Mouse (Mus musculus) ES-E14 (cell line): ENCODE data around the gene Slc5a2. TPM values are rescaled to one million over a fixed set of nuclear protein-coding genes. Genes with fewer than 3 reads are reported as not detected.
A peak's percentile ranks its signal among the peaks of the same experiment; 100 is the strongest.

Experiments used
- DNase-seq: peaks from one replicate; pipeline ENCODE4 v3.0.0-alpha.2; 2013; ENCODE audit warnings: low read depth, low spot score
- H3K27ac ChIP-seq: 2 replicates; pipeline ENCODE4 v1.5.1; 2012; ENCODE audit warnings: low read depth, mild to moderate bottlenecking, low read length, moderate library complexity, mixed read lengths; ENCODE audit not compliant: poor library complexity, insufficient read depth, severe bottlenecking
- H3K36me3 ChIP-seq: 2 replicates; pipeline ENCODE4 v1.6.1; 2012; ENCODE audit warnings: mild to moderate bottlenecking, low read length, moderate library complexity, mixed read lengths; ENCODE audit not compliant: control insufficient read depth, poor library complexity, insufficient read depth, severe bottlenecking
- H3K4me1 ChIP-seq, 2 experiments: fragments of 150-350 bp in 1 of 2; sonication (generic) in 1 of 2; 2 replicates each; pipeline ENCODE4 v1.6.1; 2012; ENCODE audit warnings: low read length in 2 of 2, mild to moderate bottlenecking in 1 of 2, mixed read lengths in 1 of 2; ENCODE audit not compliant: control insufficient read depth in 2 of 2, insufficient read depth in 2 of 2, poor library complexity in 1 of 2
- H3K4me3 ChIP-seq, 2 experiments: fragments of 150-350 bp in 1 of 2; sonication (generic) in 1 of 2; 2 replicates each; pipeline ENCODE4 v1.5.1; 2012; ENCODE audit warnings: low read length in 2 of 2, low read depth in 1 of 2, mild to moderate bottlenecking in 1 of 2, mixed read lengths in 1 of 2; ENCODE audit not compliant: insufficient read depth in 1 of 2, poor library complexity in 1 of 2, severe bottlenecking in 1 of 2
- H3K9ac ChIP-seq: 2 replicates; pipeline ENCODE4 v1.6.1; 2012; ENCODE audit warnings: low read depth, mild to moderate bottlenecking, low read length, mixed read lengths; ENCODE audit not compliant: poor library complexity, insufficient read depth, severe bottlenecking
- H3K9me3 ChIP-seq: fragments of 150-350 bp; sonication (generic); 2 replicates; pipeline ENCODE4 v1.6.1; 2012; ENCODE audit warnings: low read depth, mild to moderate bottlenecking, low read length; ENCODE audit not compliant: control insufficient read depth, insufficient read depth
- CHD2 ChIP-seq: IDR thresholded peaks from 2 replicates; pipeline ENCODE4 v1.6.1; 2014; ENCODE audit warnings: mild to moderate bottlenecking, low read depth, low read length, inconsistent platforms
- HCFC1 ChIP-seq: IDR thresholded peaks from 2 replicates; pipeline ENCODE4 v1.6.1; 2012; ENCODE audit warnings: low read length, inconsistent platforms, borderline replicate concordance; ENCODE audit not compliant: insufficient read depth
- MAFK ChIP-seq: IDR thresholded peaks from 2 replicates; pipeline ENCODE4 v1.6.1; 2014; ENCODE audit warnings: mild to moderate bottlenecking, low read depth, low read length, inconsistent platforms; ENCODE audit not compliant: insufficient read depth
- ZC3H11A ChIP-seq: IDR thresholded peaks from 2 replicates; pipeline ENCODE4 v1.6.1; 2012; ENCODE audit warnings: low read depth, mild to moderate bottlenecking, inconsistent platforms, low read length, borderline replicate concordance
- ZNF384 ChIP-seq: IDR thresholded peaks from 2 replicates; pipeline ENCODE4 v1.6.1; 2012; ENCODE audit warnings: low read depth, low read length, inconsistent platforms
- in situ Hi-C, 2 experiments: fragments of 600-800 bp; cut with MboI; formaldehyde crosslinking; loops; one replicate each; pipeline ENCODE4 v1.15.1; 2025; ENCODE audit warnings: low sequenced_read_pairs in 2 of 2, inconsistent platforms in 1 of 2; ENCODE audit not compliant: unreplicated experiment in 2 of 2
- total RNA-seq: library from RNA; depleted of rRNA; stranded (reverse); fragments of 300-350 nt; gene quantifications from 2 replicates; pipeline ENCODE4 v1.2.3, GENCODE M21; 2012

Gene Slc5a2
- total RNA-seq, 1 experiment, result 0.49 TPM

GRCm38 (mm10) chr7:128234796-128235195 lies 30.7 kb upstream of the Slc5a2 start:
- Histone ChIP-seq H3K9me3 (no peaks in the 10 kb centered on the region), H3K36me3 (peaks cover under 1% of the 10 kb centered on the region; the same call in 1 of the 2 replicates), H3K9ac (no peak overlapping the region), H3K4me1 (peaks cover 0 to 2% of the 10 kb centered on the region in 2 experiments; a peak in 1 of 4 replicates), H3K4me3 (no peak overlapping the region), H3K27ac (no peak overlapping the region)
- in situ Hi-C loops, result no loop called here
- DNase-seq, result no peak
- no peak for TF ChIP-seq MAFK
- TF ChIP-seq ZC3H11A, result no peak
- no peak for TF ChIP-seq ZNF384
- TF ChIP-seq HCFC1, result no peak

- H3K27ac ChIP-seq, result no peak overlapping the region
- DNase-seq, result no peak
- no peak overlapping the region for H3K9ac ChIP-seq
- TF ChIP-seq ZNF384 (no peak), MAFK (no peak), HCFC1 (no peak), ZC3H11A (no peak), CHD2 (no peak)
- no peak overlapping the region for H3K4me3 ChIP-seq
- in situ Hi-C loops, result no loop called here
- H3K9me3 ChIP-seq, result no peaks in the 10 kb centered on the region
- peaks cover 0 to 2% of the 10 kb centered on the region in 2 experiments; a peak in 1 of 4 replicates for H3K4me1 ChIP-seq
- H3K36me3 ChIP-seq, result peaks cover 5% of the 10 kb centered on the region; the same call in 1 of the 2 replicates
These were observed 30.0 kb upstream of the Slc5a2 start for GRCm38 (mm10) chr7:128235481-128235880.

GRCm38 (mm10) chr7:128236426-128236825 lies 29.0 kb upstream of the Slc5a2 start:
- Histone ChIP-seq H3K36me3 (peaks cover 8% of the 10 kb centered on the region; the same call in 1 of the 2 replicates), H3K27ac (no peak overlapping the region)
- in situ Hi-C loops, result no loop called here

GRCm38 (mm10) chr7:128236856-128237592 lies 28.4 kb upstream of the Slc5a2 start, which contains the start of gene Armc5:
Armc5 (plus strand) TSS chr7:128237342.
- Histone ChIP-seq H3K27ac (peak within 1 kb of the TSS; percentile 97), H3K4me3 (peak within 1 kb of the TSS; percentile 88 to 89), H3K4me1 (peaks cover 0 to 2% of the 10 kb centered on the region in 2 experiments; a peak in 1 of 4 replicates), H3K9ac (peak within 1 kb of the TSS; percentile 97), H3K36me3 (peaks cover 8% of the 10 kb centered on the region; the same call in 1 of the 2 replicates), H3K9me3 (no peaks in the 10 kb centered on the region)
- in situ Hi-C loops, result no loop called here
- peak; percentile 84 for TF ChIP-seq MAFK
- no peak; the same call in 1 of the 2 replicates for TF ChIP-seq HCFC1
- peak; percentile 51 for DNase-seq

More at GRCm38 (mm10) chr7:128236426-128236825, 29.0 kb upstream of the Slc5a2 start:
- Histone ChIP-seq H3K9ac (0 out of 2 replicates have a peak overlapping the region, but pooled peaks have one; percentile 97), H3K4me1 (peaks cover 0 to 2% of the 10 kb centered on the region in 2 experiments; a peak in 1 of 4 replicates), H3K4me3 (peak overlapping the region in 1 of 2 experiments; percentile 89; a peak in 3 of 4 replicates), H3K9me3 (no peaks in the 10 kb centered on the region)
- DNase-seq, result no peak
- TF ChIP-seq MAFK (no peak), CHD2 (no peak), ZC3H11A (no peak), ZNF384 (no peak), HCFC1 (no peak)
